Mouse (Mus musculus): ENCODE results near the gene Rtn3. TPM values are rescaled to one million over a fixed set of nuclear protein-coding genes. Genes with fewer than 3 reads are reported as not detected.

Rtn3 gene
- polyA plus RNA-seq, 1 experiment from 2014 or later = 549 TPM

- peak overlapping the region; percentile 92 for H3K27ac ChIP-seq
- DNase-seq (ENCODE audit: low spot score) (peak; percentile 65), ATAC-seq (ENCODE audit: low FRiP score) (peak; percentile 29)
- no peaks in the 10 kb centered on the region for H3K9me3 ChIP-seq (ENCODE audit: control insufficient read depth, low read length)
- peak overlapping the region; percentile 100 for H3K9ac ChIP-seq
- peak overlapping the region; percentile 90 for H3K4me2 ChIP-seq (replicated peaks)
- H3K4me1 ChIP-seq (replicated peaks; ENCODE audit: control insufficient read depth, insufficient read depth, low read length) = peaks cover 55% of the 10 kb centered on the region
- no peaks in the 10 kb centered on the region for H3K27me3 ChIP-seq (ENCODE audit: control insufficient read depth, insufficient read depth, low read length)
- H3K4me3 ChIP-seq (replicated peaks; ENCODE audit: low read length) = peak overlapping the region; percentile 36
- WGBS = 6% methylated on average over 44 of the region's 48 CpGs
- H3K36me3 ChIP-seq (replicated peaks; ENCODE audit: control insufficient read depth, insufficient read depth) = peaks cover 57% of the 10 kb centered on the region
These were observed 61.2 kb downstream of the Rtn3 start for GRCm38 (mm10) chr19:7421602-7422591.

DNA sequence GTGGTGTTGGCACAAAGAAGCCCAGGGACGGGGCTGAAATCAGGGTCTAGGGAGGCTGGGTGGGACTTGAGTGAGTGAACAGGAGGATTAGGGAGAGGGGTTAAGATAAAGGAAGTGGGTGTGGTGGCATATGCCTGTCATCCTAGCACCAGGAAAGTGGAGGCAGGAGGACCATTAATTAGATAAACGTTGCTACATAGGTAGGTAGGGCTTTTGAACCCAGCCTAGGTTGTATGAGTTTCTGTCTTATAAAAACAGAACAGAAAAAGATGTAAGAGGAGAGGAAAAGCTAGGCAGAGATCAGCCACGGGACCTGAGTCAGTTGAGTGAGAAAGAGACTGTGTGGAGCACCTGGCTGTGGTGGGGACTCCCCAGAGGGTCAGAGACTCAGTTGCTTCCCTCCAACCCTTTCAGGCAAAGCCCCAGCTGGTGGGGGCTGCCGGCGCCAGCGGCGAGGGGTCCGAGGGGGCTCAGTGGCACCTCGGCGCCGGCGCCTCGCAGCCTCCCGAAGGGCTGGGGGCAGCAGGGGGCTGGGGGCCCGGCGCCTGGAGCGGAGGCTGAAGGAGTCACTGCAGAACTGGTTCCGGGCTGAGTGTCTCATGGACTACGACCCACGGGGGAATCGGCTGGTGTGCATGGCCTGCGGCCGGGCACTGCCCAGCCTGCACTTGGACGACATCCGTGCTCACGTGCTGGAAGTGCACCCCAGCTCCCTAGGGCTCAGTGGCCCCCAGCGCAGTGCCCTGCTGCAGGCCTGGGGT, 62.1 kb downstream of the Rtn3 start:
- 39% methylated on average over 26 of the region's 27 CpGs for WGBS
- DNase-seq (ENCODE audit: low spot score) = no peak
- H3K4me3 ChIP-seq (replicated peaks; ENCODE audit: low read length) = peak overlapping the region; percentile 36

GRCm38 (mm10) chr19:7420108-7420507, 63.0 kb downstream of the Rtn3 start:
- 42% methylated on average over 12 of the region's 12 CpGs for WGBS
- Histone ChIP-seq H3K4me2 (replicated peaks) (peak overlapping the region; percentile 90), H3K4me3 (replicated peaks; ENCODE audit: low read length) (peak overlapping the region; percentile 81), H3K4me1 (replicated peaks; ENCODE audit: control insufficient read depth, insufficient read depth, low read length) (peaks cover 66% of the 10 kb centered on the region), H3K9me3 (ENCODE audit: control insufficient read depth, low read length) (no peaks in the 10 kb centered on the region), H3K27ac (peak overlapping the region; percentile 100), H3K36me3 (replicated peaks; ENCODE audit: control insufficient read depth, insufficient read depth) (peaks cover 39% of the 10 kb centered on the region), H3K9ac (peak overlapping the region; percentile 100), H3K27me3 (ENCODE audit: control insufficient read depth, insufficient read depth, low read length) (no peaks in the 10 kb centered on the region)
- ATAC-seq (ENCODE audit: low FRiP score) = no peak
- DNase-seq (ENCODE audit: low spot score) = no peak

More for the DNA sequence above, 62.1 kb downstream of the Rtn3 start:
- peaks cover 48% of the 10 kb centered on the region for H3K36me3 ChIP-seq (replicated peaks; ENCODE audit: control insufficient read depth, insufficient read depth)
- H3K27me3 ChIP-seq (ENCODE audit: control insufficient read depth, insufficient read depth, low read length) = no peaks in the 10 kb centered on the region
- peaks cover 61% of the 10 kb centered on the region for H3K4me1 ChIP-seq (replicated peaks; ENCODE audit: control insufficient read depth, insufficient read depth, low read length)
- peak overlapping the region; percentile 92 for H3K27ac ChIP-seq
- peak overlapping the region; percentile 90 for H3K4me2 ChIP-seq (replicated peaks)
- ATAC-seq (ENCODE audit: low FRiP score) = no peak
- H3K9me3 ChIP-seq (ENCODE audit: control insufficient read depth, low read length) = no peaks in the 10 kb centered on the region
- peak overlapping the region; percentile 100 for H3K9ac ChIP-seq

GRCm38 (mm10) chr19:7419134-7419533, 63.9 kb downstream of the Rtn3 start:
- Histone ChIP-seq H3K4me1 (replicated peaks; ENCODE audit: control insufficient read depth, insufficient read depth, low read length) (peaks cover 64% of the 10 kb centered on the region), H3K27ac (peak overlapping the region; percentile 100), H3K27me3 (ENCODE audit: control insufficient read depth, insufficient read depth, low read length) (no peaks in the 10 kb centered on the region), H3K4me3 (replicated peaks; ENCODE audit: low read length) (peak overlapping the region; percentile 81), H3K4me2 (replicated peaks) (peak overlapping the region; percentile 90), H3K9me3 (ENCODE audit: control insufficient read depth, low read length) (no peaks in the 10 kb centered on the region), H3K9ac (peak overlapping the region; percentile 100), H3K36me3 (replicated peaks; ENCODE audit: control insufficient read depth, insufficient read depth) (peaks cover 32% of the 10 kb centered on the region)
- DNase-seq (ENCODE audit: low spot score) (no peak), ATAC-seq (ENCODE audit: low FRiP score) (no peak)
- 17% methylated on average over 6 of the region's 6 CpGs for WGBS

- ATAC-seq (ENCODE audit: low FRiP score) (peak; percentile 72), DNase-seq (ENCODE audit: low spot score) (peak; percentile 88)
- WGBS = 0% methylated on average over 50 of the region's 59 CpGs
- Histone ChIP-seq H3K27ac (peak overlapping the region; percentile 100), H3K4me3 (replicated peaks; ENCODE audit: low read length) (peak overlapping the region; percentile 81), H3K4me2 (replicated peaks) (peak overlapping the region; percentile 90), H3K9ac (peak overlapping the region; percentile 100), H3K4me1 (replicated peaks; ENCODE audit: control insufficient read depth, insufficient read depth, low read length) (peaks cover 54% of the 10 kb centered on the region), H3K9me3 (ENCODE audit: control insufficient read depth, low read length) (no peaks in the 10 kb centered on the region), H3K27me3 (ENCODE audit: control insufficient read depth, insufficient read depth, low read length) (no peaks in the 10 kb centered on the region), H3K36me3 (replicated peaks; ENCODE audit: control insufficient read depth, insufficient read depth) (peaks cover 31% of the 10 kb centered on the region)
These were observed 64.9 kb downstream of the Rtn3 start for GRCm38 (mm10) chr19:7417911-7418849.

DNA sequence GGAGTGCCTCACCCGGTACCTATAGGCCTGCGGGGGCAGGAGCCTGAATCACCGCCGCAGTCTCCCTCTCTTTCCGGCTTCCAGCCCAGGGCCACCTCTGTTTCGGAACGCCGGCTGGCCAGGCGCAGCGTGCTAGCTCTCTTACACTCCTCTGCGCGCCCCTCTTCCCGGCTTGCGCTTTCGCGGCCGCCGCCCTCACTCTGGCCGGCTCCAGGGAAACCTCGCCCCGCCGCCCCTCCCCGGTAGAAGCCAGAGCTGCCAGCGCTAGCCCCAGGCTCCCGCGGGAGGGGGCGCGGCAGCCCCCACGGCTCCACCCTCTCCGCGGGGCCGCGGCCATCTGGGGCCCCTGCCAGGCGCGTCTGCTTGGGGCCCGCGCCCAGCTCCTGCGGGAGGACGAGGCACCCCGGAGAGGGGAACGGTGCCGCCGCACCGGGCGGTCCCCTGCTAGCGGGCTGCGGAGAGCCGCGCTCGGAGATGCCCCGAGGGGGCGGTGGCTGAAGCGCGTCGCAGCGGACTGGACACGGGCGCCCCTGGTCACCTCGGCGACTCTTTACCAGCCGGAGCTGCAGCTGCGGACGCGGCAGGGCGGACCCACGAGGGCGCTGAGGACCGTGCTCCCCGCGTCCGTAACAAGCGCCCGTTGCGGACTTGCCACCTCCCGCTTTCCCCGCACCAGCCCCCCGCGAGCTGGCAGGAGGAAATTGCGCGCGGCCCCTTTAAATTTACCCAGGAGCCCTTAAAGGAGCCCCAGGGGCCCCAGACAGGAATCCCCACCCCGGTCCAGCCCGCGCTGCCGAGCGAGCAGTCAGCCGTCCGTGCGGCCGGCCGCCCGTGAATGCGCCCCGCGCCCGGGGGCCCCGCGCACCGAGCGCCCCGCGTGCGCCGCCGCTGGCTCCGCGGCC, 66.0 kb downstream of the Rtn3 start, which contains the start of gene 2700081O15Rik:
2700081O15Rik (plus strand) TSS at position 792 of the 902 bp plus-strand sequence.
- H3K4me1 ChIP-seq (replicated peaks; ENCODE audit: control insufficient read depth, insufficient read depth, low read length) = peaks cover 43% of the 10 kb centered on the region
- H3K36me3 ChIP-seq (replicated peaks; ENCODE audit: control insufficient read depth, insufficient read depth) = peaks cover 20% of the 10 kb centered on the region
- H3K27ac ChIP-seq = peak within 1 kb of the TSS; percentile 100
- no peaks in the 10 kb centered on the region for H3K27me3 ChIP-seq (ENCODE audit: control insufficient read depth, insufficient read depth, low read length)
- peak within 1 kb of the TSS; percentile 90 for H3K4me2 ChIP-seq (replicated peaks)
- no peaks in the 10 kb centered on the region for H3K9me3 ChIP-seq (ENCODE audit: control insufficient read depth, low read length)
- H3K4me3 ChIP-seq (replicated peaks; ENCODE audit: low read length) = peak within 1 kb of the TSS; percentile 81
- ATAC-seq (ENCODE audit: low FRiP score) (peak; percentile 49), DNase-seq (ENCODE audit: low spot score) (peak; percentile 78)
- peak within 1 kb of the TSS; percentile 100 for H3K9ac ChIP-seq
- under 1% methylated on average over 82 of the region's 107 CpGs for WGBS

DNA sequence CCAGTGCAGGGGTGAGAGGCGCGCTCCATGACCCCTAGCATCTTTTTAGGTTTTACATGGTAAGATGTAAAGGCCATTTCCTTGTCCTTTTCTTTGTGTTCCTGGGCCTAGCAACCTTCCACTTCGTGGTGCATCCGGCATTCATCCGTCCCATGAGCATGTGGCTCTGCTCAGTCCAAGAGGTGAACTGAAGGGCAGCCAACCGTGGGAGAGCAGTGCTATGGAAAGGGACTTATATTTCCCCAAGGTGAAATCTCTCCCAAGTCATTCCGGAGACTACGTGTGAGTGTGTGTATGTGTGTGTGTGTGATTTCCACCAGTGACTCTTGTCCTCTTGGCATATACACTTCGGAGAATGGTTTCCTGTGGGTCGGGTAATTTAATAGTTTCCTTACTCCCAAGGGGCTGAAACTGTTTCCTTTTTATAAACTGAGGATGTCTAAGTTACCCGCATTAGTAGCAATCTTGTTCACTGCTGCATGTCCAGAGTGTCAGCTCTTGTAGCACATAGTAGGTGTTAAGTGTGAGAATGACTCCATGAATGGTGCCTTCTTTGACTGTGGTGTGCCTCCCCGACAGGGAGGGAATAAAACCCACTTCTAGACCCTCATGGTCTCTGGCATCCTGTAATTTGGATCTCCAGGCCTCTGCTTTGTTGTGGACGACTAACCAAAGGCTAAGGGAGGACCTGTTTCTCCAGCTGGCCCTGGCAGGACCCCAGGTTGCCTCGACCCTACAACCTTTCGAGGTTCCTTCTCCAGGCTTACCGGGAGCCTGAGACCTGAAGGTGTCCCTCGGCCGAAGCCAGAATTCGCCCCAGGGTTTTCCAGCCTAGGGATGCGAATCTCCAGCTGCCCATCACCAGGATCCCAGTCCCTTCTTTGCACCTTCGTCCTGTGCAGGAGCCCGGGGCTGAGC, 66.9 kb downstream of the Rtn3 start:
- no peak; the same call in 1 of the 2 replicates for ATAC-seq (ENCODE audit: low FRiP score)
- DNase-seq (ENCODE audit: low spot score) = no peak
- WGBS = 23% methylated on average over 22 of the region's 22 CpGs

More for the DNA sequence above, 66.9 kb downstream of the Rtn3 start:
- Histone ChIP-seq H3K9ac (peak overlapping the region; percentile 100), H3K9me3 (ENCODE audit: control insufficient read depth, low read length) (no peaks in the 10 kb centered on the region), H3K27ac (peak overlapping the region; percentile 100), H3K36me3 (replicated peaks; ENCODE audit: control insufficient read depth, insufficient read depth) (peaks cover 11% of the 10 kb centered on the region), H3K4me2 (replicated peaks) (peak overlapping the region; percentile 90), H3K27me3 (ENCODE audit: control insufficient read depth, insufficient read depth, low read length) (no peaks in the 10 kb centered on the region), H3K4me1 (replicated peaks; ENCODE audit: control insufficient read depth, insufficient read depth, low read length) (peaks cover 34% of the 10 kb centered on the region), H3K4me3 (replicated peaks; ENCODE audit: low read length) (peak overlapping the region; percentile 81)

All from hindbrain, embryonic 14.5 days (tissue).